Mouse (Mus musculus) stomach, postnatal 0 days (tissue): Measurements from ENCODE around the gene Efl1. TPM values are rescaled to one million over a fixed set of nuclear protein-coding genes. Genes with fewer than 3 reads are reported as not detected.

Experiments used
- ATAC-seq: fragments of 200-750 bp; cut with Nextera tagmentation; 2 replicates; pipeline ENCODE4 v1.8.0; 2017; ENCODE audit not compliant: low FRiP score, low TSS enrichment
- DNase-seq: peaks from one replicate; pipeline ENCODE4 v3.0.0-alpha.2; 2016; ENCODE audit warnings: low spot score
- H3K27ac ChIP-seq: fragments of 300-500 bp; sonication (generic); replicated peaks from 2 replicates; pipeline ENCODE4 v1.5.1; 2014; ENCODE audit warnings: mild to moderate bottlenecking, control low read depth
- H3K27me3 ChIP-seq: fragments of 300-500 bp; sonication (generic); 2 replicates; pipeline ENCODE4 v1.6.1; 2014; ENCODE audit warnings: low read length; ENCODE audit not compliant: control insufficient read depth, insufficient read depth
- H3K36me3 ChIP-seq: fragments of 300-500 bp; sonication (generic); 2 replicates; pipeline ENCODE4 v1.6.1; 2014; ENCODE audit warnings: low read length, mixed read lengths; ENCODE audit not compliant: control insufficient read depth, insufficient read depth
- H3K4me1 ChIP-seq: fragments of 300-500 bp; sonication (generic); replicated peaks from 2 replicates; pipeline ENCODE4 v1.6.1; 2014; ENCODE audit warnings: antibody characterized with exemption; ENCODE audit not compliant: control insufficient read depth, insufficient read depth
- H3K4me2 ChIP-seq: fragments of 300-500 bp; sonication (generic); replicated peaks from 2 replicates; pipeline ENCODE4 v1.6.1; 2014; ENCODE audit warnings: low read depth, mild to moderate bottlenecking, control low read depth, moderate library complexity
- H3K4me3 ChIP-seq: fragments of 300-500 bp; sonication (generic); 2 replicates; pipeline ENCODE4 v1.5.1; 2014; ENCODE audit warnings: low read depth, low read length, control low read depth
- H3K9ac ChIP-seq: fragments of 300-500 bp; sonication (generic); 2 replicates; pipeline ENCODE4 v1.6.1; 2014; ENCODE audit warnings: mild to moderate bottlenecking, low read length, control low read depth, mixed read lengths
- H3K9me3 ChIP-seq: fragments of 300-500 bp; sonication (generic); 2 replicates; pipeline ENCODE4 v1.6.1; 2016; ENCODE audit warnings: low read length; ENCODE audit not compliant: control insufficient read depth
- CTCF ChIP-seq: IDR thresholded peaks from 2 replicates; pipeline ENCODE4 v1.5.1; 2016; ENCODE audit warnings: antibody characterized with exemption, low read depth, mild to moderate bottlenecking, moderate library complexity
- EP300 ChIP-seq: optimal IDR thresholded peaks from 2 replicates; pipeline ENCODE3; 2016; ENCODE audit warnings: antibody characterized with exemption
- WGBS: fragments of 180-500 bp; shearing (Covaris S2); extraction: QIAGEN DNeasy Blood & Tissue Kit; methylation state at CpG from one replicate; pipeline ENCODE4 v1.1.7; 2014; 5-methylcytosine and 5-hydroxymethylcytosine counted together
- polyA plus RNA-seq: library from polyadenylated mRNA; unstranded; fragments of >200 nt; fragmentation: Nextera tagmentation; extraction: Ambion mirVana; gene quantifications from 2 replicates; pipeline ENCODE4 v1.2.1, GENCODE M21; 2015

Gene Efl1
- polyA plus RNA-seq, 1 experiment from 2014 or later: 14.3 TPM

DNA sequence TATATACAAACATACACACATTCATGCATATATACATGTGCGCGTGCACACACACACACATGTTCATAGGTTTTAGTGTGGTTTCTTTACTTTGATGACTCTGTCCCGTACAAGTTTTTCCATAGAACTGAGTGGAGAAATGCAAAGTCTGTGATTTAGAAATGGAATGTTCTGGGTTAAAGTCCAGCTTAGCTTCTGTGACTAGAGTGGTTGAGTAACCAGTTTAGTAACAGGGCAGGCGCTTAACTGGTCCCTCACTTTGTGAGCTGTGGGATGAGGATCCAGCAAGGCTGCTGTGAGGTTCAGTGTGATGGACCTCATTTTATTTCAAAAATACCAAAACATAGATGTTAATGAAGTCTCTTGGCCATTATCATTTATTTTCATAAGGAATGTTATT, 60.8 kb downstream of the Efl1 start:
- TF ChIP-seq EP300: no peak
- no peak for TF ChIP-seq CTCF
- Histone ChIP-seq H3K9me3 (no peaks in the 10 kb centered on the region), H3K4me3 (no peak overlapping the region), H3K4me1 (no peaks in the 10 kb centered on the region), H3K27me3 (no peaks in the 10 kb centered on the region), H3K36me3 (no peaks in the 10 kb centered on the region), H3K9ac (no peak overlapping the region), H3K4me2 (no peak overlapping the region), H3K27ac (no peak overlapping the region)
- ATAC-seq: no peak
- 91% methylated on average over 4 of the region's 4 CpGs for WGBS
- no peak for DNase-seq

DNA sequence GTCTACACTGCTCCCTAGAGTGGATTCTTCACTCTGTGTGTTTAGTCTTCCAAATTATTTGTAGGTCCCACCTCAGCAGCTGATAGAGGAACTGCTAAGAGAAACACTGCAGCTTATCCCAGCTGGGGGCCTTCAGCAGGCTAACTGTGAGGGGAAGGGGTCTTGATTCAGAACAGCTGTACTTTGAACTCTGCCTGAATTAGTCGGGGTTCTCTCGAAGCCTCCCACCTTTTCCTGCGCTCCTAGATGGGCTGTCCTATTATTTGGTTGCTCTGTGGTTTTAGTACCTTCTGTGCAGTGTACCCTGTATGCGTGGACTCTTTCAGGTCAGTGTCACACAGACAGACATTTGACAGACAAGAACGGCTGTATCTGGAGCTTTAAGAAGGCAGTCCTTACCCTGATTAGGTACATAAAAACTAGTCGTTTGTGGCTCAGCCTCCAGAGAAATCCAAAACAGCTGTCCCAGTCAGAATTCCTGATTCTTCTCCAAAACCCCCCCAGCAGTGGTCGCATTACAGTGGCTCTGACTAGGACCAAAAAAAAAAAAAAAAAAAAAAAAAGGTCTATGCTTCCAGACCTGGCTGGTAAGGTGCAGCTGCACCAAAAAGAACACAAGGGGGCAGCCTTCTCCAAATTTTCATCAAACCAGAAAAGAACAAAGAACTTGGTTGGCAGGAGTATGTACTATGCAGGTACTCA, 66.9 kb downstream of the Efl1 start:
- DNase-seq: peak; percentile 50
- Histone ChIP-seq H3K36me3 (no peaks in the 10 kb centered on the region), H3K9me3 (no peaks in the 10 kb centered on the region), H3K27me3 (no peaks in the 10 kb centered on the region), H3K4me2 (no peak overlapping the region), H3K4me1 (0 out of 2 replicates have a peak, but pooled peaks cover 2% of the 10 kb centered on the region), H3K9ac (no peak overlapping the region), H3K4me3 (no peak overlapping the region), H3K27ac (no peak overlapping the region)
- ATAC-seq: peak; percentile 66; the same call in 1 of the 2 replicates
- TF ChIP-seq CTCF: peak; percentile 84
- TF ChIP-seq EP300: no peak
- WGBS: 39% methylated on average over 7 of the region's 7 CpGs

DNA sequence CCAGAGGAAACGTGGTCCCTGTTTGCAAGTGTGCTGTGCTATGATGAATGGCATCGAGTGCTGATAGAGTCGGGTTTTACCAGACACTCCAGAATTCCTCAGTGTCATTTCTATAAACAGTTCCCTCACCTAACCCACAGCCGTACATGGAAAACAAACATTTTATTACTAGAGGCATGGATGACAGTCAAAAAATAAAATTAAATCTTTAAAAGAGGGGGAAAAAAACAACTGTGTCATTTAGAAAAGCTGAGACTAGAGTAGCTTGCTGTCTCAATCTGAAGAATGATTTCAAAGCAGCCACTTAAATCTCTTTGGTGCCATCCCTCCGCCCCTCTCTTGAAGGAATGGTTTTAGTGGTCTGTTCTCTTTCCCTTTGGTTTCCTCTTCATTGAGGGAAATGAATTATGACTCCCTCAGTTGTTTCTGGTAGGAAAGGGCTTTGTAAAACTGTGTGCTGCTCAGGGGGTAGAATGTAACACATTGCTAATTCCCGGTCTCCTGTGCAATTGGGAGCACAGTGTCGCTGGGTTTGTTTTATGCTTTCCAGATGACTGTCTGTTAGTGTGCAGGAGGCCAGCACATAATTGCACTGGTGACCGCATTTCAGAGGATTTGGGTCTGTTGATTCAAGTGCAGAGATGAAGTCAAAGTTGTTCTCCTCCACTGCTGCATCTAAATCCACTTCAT, 67.6 kb downstream of the Efl1 start:
- ATAC-seq (no peak), DNase-seq (no peak)
- Histone ChIP-seq H3K27me3 (no peaks in the 10 kb centered on the region), H3K4me2 (no peak overlapping the region), H3K4me1 (0 out of 2 replicates have a peak, but pooled peaks cover 2% of the 10 kb centered on the region), H3K27ac (no peak overlapping the region), H3K4me3 (no peak overlapping the region), H3K9ac (no peak overlapping the region), H3K36me3 (no peaks in the 10 kb centered on the region), H3K9me3 (no peaks in the 10 kb centered on the region)
- 26% methylated on average over 8 of the region's 8 CpGs for WGBS
- TF ChIP-seq CTCF (no peak), EP300 (no peak)

DNA sequence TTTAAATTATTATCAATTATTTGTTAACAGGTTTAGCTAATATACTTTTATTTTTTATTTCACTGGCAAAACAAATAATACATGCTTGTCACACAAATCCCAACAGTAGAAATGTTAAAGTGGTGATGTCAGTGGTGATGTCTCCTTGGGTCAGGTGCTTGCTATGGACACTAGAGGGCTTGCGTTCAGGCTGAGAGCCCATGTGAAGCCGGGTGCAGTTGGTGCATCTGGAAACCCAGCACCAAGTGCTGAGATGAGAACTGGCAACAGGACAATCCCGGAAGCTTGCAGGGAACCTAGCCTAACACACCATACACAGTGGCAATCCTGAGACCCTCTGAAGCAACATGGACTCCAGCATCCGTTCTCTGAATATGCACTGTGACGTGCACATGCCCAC, 70.9 kb downstream of the Efl1 start:
- Histone ChIP-seq H3K9ac (no peak overlapping the region), H3K27me3 (no peaks in the 10 kb centered on the region), H3K36me3 (no peaks in the 10 kb centered on the region), H3K4me2 (no peak overlapping the region), H3K4me3 (no peak overlapping the region), H3K4me1 (0 out of 2 replicates have a peak, but pooled peaks cover 2% of the 10 kb centered on the region), H3K9me3 (no peaks in the 10 kb centered on the region), H3K27ac (no peak overlapping the region)
- TF ChIP-seq CTCF: peak; percentile 70
- TF ChIP-seq EP300: no peak
- DNase-seq (no peak), ATAC-seq (peak; percentile 64; the same call in 1 of the 2 replicates)
- 71% methylated on average over 5 of the region's 5 CpGs for WGBS

DNA sequence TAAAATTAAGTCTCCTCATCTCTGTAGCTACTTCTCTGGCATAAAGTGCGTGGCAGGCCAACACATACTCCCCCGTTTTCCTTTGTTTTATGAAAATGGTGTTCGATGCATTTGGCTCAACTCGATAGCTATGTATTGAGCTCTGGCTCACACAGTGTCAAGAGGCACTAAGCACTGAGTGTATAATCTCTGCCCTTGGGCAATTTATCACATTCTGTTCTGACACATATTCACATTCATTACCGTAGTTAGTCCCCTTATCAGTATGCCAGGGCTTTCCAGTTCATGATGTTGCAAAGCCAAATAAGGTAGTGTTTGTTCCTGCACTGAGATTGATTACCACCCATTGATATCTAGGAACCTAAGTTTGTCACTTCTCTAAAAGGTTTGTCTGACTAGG, 71.3 kb downstream of the Efl1 start:
- H3K36me3 ChIP-seq: no peaks in the 10 kb centered on the region
- 0 out of 2 replicates have a peak, but pooled peaks cover 2% of the 10 kb centered on the region for H3K4me1 ChIP-seq
- no peak overlapping the region for H3K4me3 ChIP-seq
- 49% methylated on average over 5 of the region's 5 CpGs for WGBS
- no peaks in the 10 kb centered on the region for H3K9me3 ChIP-seq
- no peak for TF ChIP-seq CTCF
- TF ChIP-seq EP300: no peak
- H3K9ac ChIP-seq: no peak overlapping the region
- no peaks in the 10 kb centered on the region for H3K27me3 ChIP-seq
- DNase-seq: no peak
- no peak overlapping the region for H3K4me2 ChIP-seq
- peak; percentile 72 for ATAC-seq
- no peak overlapping the region for H3K27ac ChIP-seq

DNA sequence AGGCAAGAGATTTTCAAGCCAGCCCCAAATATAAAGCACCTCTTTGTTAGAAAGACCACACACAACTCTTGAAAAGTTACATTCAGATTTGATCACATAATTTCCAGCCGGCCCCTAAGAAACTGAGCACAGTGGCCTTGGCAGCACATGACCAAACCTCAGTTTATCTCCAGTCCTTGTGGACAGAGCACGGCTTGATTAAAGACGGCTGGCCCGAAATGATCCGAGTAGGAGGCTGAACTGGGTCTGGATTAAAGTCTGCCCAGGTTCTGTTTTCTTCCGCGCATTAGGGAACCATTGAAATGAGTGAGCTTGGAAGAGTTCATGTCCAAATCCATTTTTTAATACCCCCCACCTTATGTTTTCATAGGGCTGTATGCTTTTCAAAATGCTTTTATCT, 72.1 kb downstream of the Efl1 start:
- DNase-seq (no peak), ATAC-seq (no peak)
- Histone ChIP-seq H3K4me1 (0 out of 2 replicates have a peak, but pooled peaks cover 2% of the 10 kb centered on the region), H3K27ac (no peak overlapping the region), H3K9ac (no peak overlapping the region), H3K27me3 (no peaks in the 10 kb centered on the region), H3K4me2 (no peak overlapping the region), H3K36me3 (0 out of 2 replicates have a peak, but pooled peaks cover 3% of the 10 kb centered on the region), H3K9me3 (no peaks in the 10 kb centered on the region), H3K4me3 (no peak overlapping the region)
- WGBS: 46% methylated on average over 7 of the region's 7 CpGs
- TF ChIP-seq CTCF (no peak), EP300 (no peak)
